Mouse (Mus musculus) liver, adult 2 months (tissue): ENCODE results near the gene Enthd1. TPM values are rescaled to one million over a fixed set of nuclear protein-coding genes. Genes with fewer than 3 reads are reported as not detected.

Source experiments
- DNase-seq: peaks from one replicate; pipeline ENCODE4 v3.0.0-alpha.2; 2011; ENCODE audit warnings: low read depth, low spot score; ENCODE audit errors: extremely low read depth
- H3K27ac ChIP-seq: fragments of 200-500 bp; replicated peaks from 2 replicates; pipeline ENCODE4 v1.5.1; 2012; ENCODE audit warnings: low read depth, mild to moderate bottlenecking, control low read depth, inconsistent platforms, low read length; ENCODE audit not compliant: insufficient read depth
- H3K27me3 ChIP-seq: fragments of 200-500 bp; 2 replicates; pipeline ENCODE4 v1.6.1; 2012; ENCODE audit warnings: mild to moderate bottlenecking, moderate library complexity, low read length, inconsistent platforms; ENCODE audit not compliant: control insufficient read depth, insufficient read depth
- H3K36me3 ChIP-seq: fragments of 200-500 bp; 2 replicates; pipeline ENCODE4 v1.6.1; 2012; ENCODE audit warnings: low read length, inconsistent platforms; ENCODE audit not compliant: control insufficient read depth, insufficient read depth
- H3K4me1 ChIP-seq: fragments of 200-500 bp; 2 replicates; pipeline ENCODE4 v1.6.1; 2011; ENCODE audit warnings: low read length; ENCODE audit not compliant: control insufficient read depth, insufficient read depth
- H3K4me3 ChIP-seq: fragments of 200-500 bp; 2 replicates; pipeline ENCODE4 v1.5.1; 2011; ENCODE audit warnings: low read depth, mild to moderate bottlenecking, control low read depth, low read length, moderate library complexity; ENCODE audit not compliant: insufficient read depth
- H3K79me2 ChIP-seq: fragments of 200-500 bp; 2 replicates; pipeline ENCODE4 v1.6.1; 2012; ENCODE audit warnings: inconsistent platforms, mild to moderate bottlenecking, low read length, moderate library complexity; ENCODE audit not compliant: control insufficient read depth, insufficient read depth
- H3K9ac ChIP-seq: fragments of 200-500 bp; 2 replicates; pipeline ENCODE4 v1.6.1; 2012; ENCODE audit warnings: low read depth, mild to moderate bottlenecking, control low read depth, inconsistent platforms, low read length
- CTCF ChIP-seq: fragments of 200-500 bp; IDR thresholded peaks from 2 replicates; pipeline ENCODE4 v1.5.1; 2011; ENCODE audit warnings: low read depth, low read length, control low read depth
- POLR2A ChIP-seq: fragments of 200-500 bp; IDR thresholded peaks from 2 replicates; pipeline ENCODE4 v1.6.1; 2011; ENCODE audit warnings: low read length, control low read depth; ENCODE audit not compliant: insufficient read depth; ENCODE audit errors: extremely low read depth
- WGBS: fragments of 180-500 bp; shearing (Covaris S2); methylation state at CpG from one replicate; pipeline ENCODE4 v1.1.7; 2018; 5-methylcytosine and 5-hydroxymethylcytosine counted together
- polyA plus RNA-seq: library from polyadenylated mRNA; depleted of rRNA; stranded (reverse); fragments of >200 nt; gene quantifications from 2 replicates; pipeline ENCODE4 v1.2.3, GENCODE M21; 2012
- total RNA-seq: library from RNA; depleted of rRNA; stranded (reverse); fragments of >200 nt; gene quantifications from 2 replicates; pipeline ENCODE4 v1.2.3, GENCODE M21; 2014

Enthd1 gene
- total and polyA plus RNA-seq, 2 experiments = not detected

DNA sequence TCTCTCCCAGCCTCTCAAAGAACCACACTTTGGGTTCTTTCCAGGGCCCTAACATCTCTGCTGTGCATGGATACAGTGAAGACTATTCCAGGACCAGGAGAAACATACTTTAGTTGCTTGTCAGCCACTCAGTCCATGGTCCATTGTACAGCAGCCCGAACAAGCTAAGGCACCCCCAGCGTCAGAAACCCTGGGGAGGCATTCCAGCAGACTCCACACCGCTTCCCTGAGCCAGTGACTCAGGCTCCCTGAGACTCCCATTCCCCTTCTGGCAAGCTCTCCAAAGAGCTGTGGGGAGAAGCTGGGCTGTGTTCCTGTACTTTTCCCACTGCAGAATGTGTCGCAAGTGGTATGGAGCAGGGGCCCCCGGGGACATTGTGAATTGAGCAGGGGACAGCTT is 128.0 kb downstream of the Enthd1 start:
- Histone ChIP-seq H3K9ac (no peak overlapping the region), H3K27me3 (no peaks in the 10 kb centered on the region), H3K27ac (no peak overlapping the region), H3K36me3 (no peaks in the 10 kb centered on the region), H3K4me1 (no peaks in the 10 kb centered on the region), H3K79me2 (no peaks in the 10 kb centered on the region), H3K4me3 (no peak overlapping the region)
- TF ChIP-seq CTCF = no peak
- TF ChIP-seq POLR2A = no peak
- DNase-seq = no peak
- 76% methylated on average over 5 of the region's 5 CpGs for whole genome bisulfite sequencing

DNA sequence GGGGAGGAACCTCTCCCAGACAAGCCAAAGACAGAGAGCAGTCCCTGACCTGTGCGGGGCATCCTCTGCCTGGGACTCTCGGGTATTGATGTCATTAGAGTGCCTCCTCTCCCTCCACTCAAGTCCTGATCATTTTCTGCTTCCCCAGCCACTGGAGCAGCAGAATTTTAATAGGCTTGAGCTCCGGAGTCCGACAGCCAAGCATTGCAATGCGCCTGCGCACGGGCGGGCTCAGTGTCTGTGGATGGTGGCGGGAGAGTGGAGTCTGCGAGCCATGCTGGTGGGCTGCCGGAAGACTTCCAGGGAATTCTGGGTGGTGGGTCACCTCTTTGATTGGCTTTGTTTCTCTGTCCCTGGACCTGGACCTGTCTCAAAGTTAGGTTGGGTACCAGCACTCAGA is 134.6 kb downstream of the Enthd1 start:
- Histone ChIP-seq H3K27ac (no peak overlapping the region), H3K4me1 (no peaks in the 10 kb centered on the region), H3K27me3 (no peaks in the 10 kb centered on the region), H3K9ac (no peak overlapping the region), H3K36me3 (no peaks in the 10 kb centered on the region), H3K79me2 (no peaks in the 10 kb centered on the region), H3K4me3 (no peak overlapping the region)
- TF ChIP-seq CTCF (no peak), POLR2A (no peak)
- 86% methylated on average over 11 of the region's 11 CpGs for WGBS
- DNase-seq = no peak

DNA sequence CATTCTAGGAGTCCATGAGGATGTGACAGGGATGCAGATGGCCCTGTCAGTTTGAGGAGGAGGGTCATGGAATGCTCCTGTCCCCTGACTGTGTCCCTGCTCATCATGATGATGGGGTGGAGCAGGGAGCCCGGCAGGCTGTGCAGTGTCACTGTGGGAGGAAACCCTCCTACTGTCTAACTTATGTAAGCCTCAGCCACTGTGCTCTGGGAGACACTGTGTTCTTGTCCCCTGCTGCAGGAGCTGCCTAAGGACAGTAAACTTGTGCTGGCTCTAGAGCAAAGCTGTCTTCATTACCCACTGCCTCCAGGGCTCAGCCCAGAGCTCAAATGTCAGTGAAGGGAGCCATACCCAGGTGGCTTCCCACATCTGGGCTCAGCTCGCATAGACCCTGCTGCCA is 146.8 kb downstream of the Enthd1 start:
- peaks cover 3% of the 10 kb centered on the region for H3K4me1 ChIP-seq
- no peak overlapping the region for H3K9ac ChIP-seq
- TF ChIP-seq POLR2A = no peak
- no peak for TF ChIP-seq CTCF
- no peak for DNase-seq
- H3K79me2 ChIP-seq = no peaks in the 10 kb centered on the region
- no peaks in the 10 kb centered on the region for H3K27me3 ChIP-seq
- H3K36me3 ChIP-seq = no peaks in the 10 kb centered on the region
- no peak overlapping the region for H3K4me3 ChIP-seq
- WGBS = 76% methylated on average over 2 of the region's 2 CpGs
- H3K27ac ChIP-seq = no peak overlapping the region

DNA sequence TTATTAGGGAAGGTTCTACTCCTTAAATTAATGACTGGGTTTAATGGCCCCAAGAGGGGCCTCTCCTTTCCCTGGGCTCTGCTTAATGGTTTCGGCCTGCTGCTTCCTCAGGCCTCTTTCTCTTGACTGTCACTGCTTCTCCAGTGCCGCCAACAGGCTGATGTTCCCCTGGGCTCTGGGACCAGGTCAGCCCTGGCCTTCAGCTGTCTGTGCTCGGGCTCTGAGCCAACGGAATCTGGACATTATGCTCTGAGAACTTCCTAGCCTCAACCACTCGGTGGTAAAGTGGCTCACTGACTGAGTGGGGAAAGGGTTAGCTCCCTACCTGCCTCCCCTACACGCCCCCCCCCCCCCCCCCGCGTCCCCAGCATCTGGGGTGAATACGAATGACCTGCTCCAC is 147.9 kb downstream of the Enthd1 start:
- no peak for DNase-seq
- TF ChIP-seq CTCF (no peak), POLR2A (no peak)
- Histone ChIP-seq H3K4me3 (no peak overlapping the region), H3K4me1 (peaks cover 3% of the 10 kb centered on the region; the same call in 1 of the 2 replicates), H3K27ac (no peak overlapping the region), H3K9ac (no peak overlapping the region), H3K27me3 (no peaks in the 10 kb centered on the region), H3K79me2 (no peaks in the 10 kb centered on the region), H3K36me3 (no peaks in the 10 kb centered on the region)
- 71% methylated on average over 9 of the region's 9 CpGs for WGBS

DNA sequence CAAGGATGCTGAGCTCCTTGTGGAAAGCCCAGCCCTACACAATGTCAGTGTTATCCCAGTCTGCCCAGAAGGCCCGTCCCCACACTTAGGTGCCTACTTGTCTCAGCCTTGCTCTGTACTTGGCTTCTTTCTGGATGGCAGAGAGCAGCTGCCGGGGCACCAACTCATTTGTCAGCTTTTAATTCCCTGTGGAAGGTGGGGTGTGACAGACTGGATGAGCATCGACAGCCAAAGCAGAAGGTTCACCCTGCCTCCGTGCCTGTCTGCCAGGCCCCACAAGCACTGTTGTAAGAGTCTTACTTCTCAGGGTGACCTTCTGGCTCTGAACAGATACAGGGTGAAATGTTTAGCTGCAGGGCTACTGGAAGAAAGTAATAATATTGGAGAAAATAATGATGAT is 149.8 kb downstream of the Enthd1 start:
- DNase-seq = no peak
- Histone ChIP-seq H3K27ac (no peak overlapping the region), H3K27me3 (no peaks in the 10 kb centered on the region), H3K4me3 (no peak overlapping the region), H3K36me3 (no peaks in the 10 kb centered on the region), H3K9ac (no peak overlapping the region), H3K4me1 (peaks cover 3% of the 10 kb centered on the region; the same call in 1 of the 2 replicates), H3K79me2 (no peaks in the 10 kb centered on the region)
- WGBS = 85% methylated on average over 4 of the region's 4 CpGs
- TF ChIP-seq POLR2A (no peak), CTCF (no peak)

DNA sequence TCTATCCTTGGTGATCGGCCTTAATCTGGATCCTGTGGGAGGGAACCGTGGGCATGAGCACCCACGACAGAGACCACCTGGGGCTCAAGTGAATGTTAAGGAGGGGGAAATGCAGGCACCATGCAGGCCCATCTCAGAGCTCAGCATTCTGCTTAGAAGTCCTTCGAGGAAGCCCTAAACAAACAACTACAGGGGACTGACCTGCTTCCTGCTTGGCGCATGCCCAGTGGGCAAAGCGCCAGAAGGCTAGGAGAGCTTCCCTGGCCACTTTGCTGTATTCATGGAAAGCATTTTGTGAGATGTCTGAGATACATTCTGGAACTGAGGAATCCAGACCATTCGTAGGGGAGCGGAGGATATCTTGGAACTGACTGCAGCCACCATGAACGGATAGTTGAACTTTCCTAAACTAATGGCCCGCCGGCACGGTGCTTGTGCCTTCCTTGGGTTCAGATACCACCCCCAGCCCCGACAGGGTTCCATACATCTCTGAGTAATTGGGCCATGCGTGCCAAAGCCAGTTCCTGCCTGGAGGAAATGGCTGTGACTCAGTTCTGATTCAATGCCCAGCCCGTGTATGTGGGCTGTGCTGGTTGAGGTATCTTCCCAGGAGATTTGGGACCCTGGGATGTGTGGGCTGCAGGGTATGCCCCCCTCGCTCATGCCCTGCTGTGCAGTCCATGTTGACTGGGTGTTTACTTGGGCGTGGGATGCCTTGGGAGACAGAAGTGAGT is 150.8 kb downstream of the Enthd1 start:
- WGBS = 72% methylated on average over 17 of the region's 17 CpGs
- Histone ChIP-seq H3K36me3 (no peaks in the 10 kb centered on the region), H3K4me3 (no peak overlapping the region), H3K79me2 (no peaks in the 10 kb centered on the region), H3K27me3 (no peaks in the 10 kb centered on the region), H3K9ac (no peak overlapping the region), H3K27ac (no peak overlapping the region), H3K4me1 (peaks cover 3% of the 10 kb centered on the region; the same call in 1 of the 2 replicates)
- TF ChIP-seq POLR2A (no peak), CTCF (no peak)
- no peak for DNase-seq
